Mouse (Mus musculus): ENCODE data around the gene Ugcg.

GRCm38 (mm10) chr4:59208607-59209006, 19.6 kb downstream of the Ugcg start:
- TF ChIP-seq CEBPB (IDR thresholded peaks at IDR 0.05; ENCODE audit: insufficient read depth, poor library complexity, severe bottlenecking) = no peak
- TF ChIP-seq POLR2A (IDR thresholded peaks at IDR 0.05; ENCODE audit: insufficient read length, low read depth) = no peak
- TF ChIP-seq POLR2AphosphoS2 (IDR thresholded peaks at IDR 0.05; ENCODE audit: insufficient read length, low read depth) = no peak
- TF ChIP-seq TCF3 (IDR thresholded peaks at IDR 0.05; ENCODE audit: insufficient read length, low read depth) = no peak
- no peak for TF ChIP-seq USF1 (IDR thresholded peaks at IDR 0.05; ENCODE audit: low read depth)
- TF ChIP-seq SRF (IDR thresholded peaks at IDR 0.05; ENCODE audit: control insufficient read depth, insufficient read length, low read depth) = no peak

Measured in myocyte (in vitro differentiated cells).